Mouse (Mus musculus): ENCODE results near the gene Gphn. TPM values are rescaled to one million over a fixed set of nuclear protein-coding genes. Genes with fewer than 3 reads are reported as not detected.

Gene Gphn
- polyA plus RNA-seq, 1 experiment from 2014 or later, result 23.5 TPM

GRCm38 (mm10) chr12:78659718-78660304 lies 433.6 kb downstream of the Gphn start:
- no peak overlapping the region for H3K4me2 ChIP-seq (replicated peaks)
- H3K4me1 ChIP-seq, result no peaks in the 10 kb centered on the region
- H3K27me3 ChIP-seq, result no peaks in the 10 kb centered on the region
- no peak overlapping the region for H3K4me3 ChIP-seq
- no peak for ATAC-seq (ENCODE audit: low FRiP score, low read depth)
- H3K9ac ChIP-seq (replicated peaks), result no peak overlapping the region
- WGBS, result 70% methylated on average over 2 of the region's 2 CpGs
- H3K36me3 ChIP-seq, result no peaks in the 10 kb centered on the region
- no peaks in the 10 kb centered on the region for H3K9me3 ChIP-seq
- H3K27ac ChIP-seq (replicated peaks), result no peak overlapping the region

GRCm38 (mm10) chr12:78678101-78678806 lies 452.1 kb downstream of the Gphn start:
- 84% methylated on average over 5 of the region's 5 CpGs for WGBS
- Histone ChIP-seq H3K27me3 (no peaks in the 10 kb centered on the region), H3K9ac (replicated peaks) (no peak overlapping the region), H3K4me3 (no peak overlapping the region), H3K36me3 (no peaks in the 10 kb centered on the region), H3K9me3 (no peaks in the 10 kb centered on the region), H3K4me2 (replicated peaks) (no peak overlapping the region), H3K27ac (replicated peaks) (no peak overlapping the region), H3K4me1 (no peaks in the 10 kb centered on the region)
- ATAC-seq (ENCODE audit: low FRiP score, low read depth), result no peak

GRCm38 (mm10) chr12:78678807-78679189 lies 452.6 kb downstream of the Gphn start:
- H3K9ac ChIP-seq (replicated peaks), result no peak overlapping the region
- no peak overlapping the region for H3K4me3 ChIP-seq
- 88% methylated on average over 2 of the region's 2 CpGs for WGBS
- no peaks in the 10 kb centered on the region for H3K27me3 ChIP-seq
- no peaks in the 10 kb centered on the region for H3K4me1 ChIP-seq
- no peak for ATAC-seq (ENCODE audit: low FRiP score, low read depth)
- no peaks in the 10 kb centered on the region for H3K36me3 ChIP-seq
- no peak overlapping the region for H3K27ac ChIP-seq (replicated peaks)
- no peak overlapping the region for H3K4me2 ChIP-seq (replicated peaks)
- no peaks in the 10 kb centered on the region for H3K9me3 ChIP-seq

- no peak for ATAC-seq (ENCODE audit: low FRiP score, low read depth)
- no peak overlapping the region for H3K4me2 ChIP-seq (replicated peaks)
- H3K36me3 ChIP-seq, result no peaks in the 10 kb centered on the region
- no peak overlapping the region for H3K4me3 ChIP-seq
- H3K9me3 ChIP-seq, result no peaks in the 10 kb centered on the region
- no peak overlapping the region for H3K27ac ChIP-seq (replicated peaks)
- H3K27me3 ChIP-seq, result no peaks in the 10 kb centered on the region
- WGBS, result 87% methylated on average over 2 of the region's 2 CpGs
- H3K4me1 ChIP-seq, result no peaks in the 10 kb centered on the region
- no peak overlapping the region for H3K9ac ChIP-seq (replicated peaks)
These were observed 454.9 kb downstream of the Gphn start for GRCm38 (mm10) chr12:78681048-78681447.

- Histone ChIP-seq H3K9ac (replicated peaks) (no peak overlapping the region), H3K4me1 (no peaks in the 10 kb centered on the region), H3K4me3 (no peak overlapping the region), H3K36me3 (no peaks in the 10 kb centered on the region), H3K27me3 (no peaks in the 10 kb centered on the region), H3K4me2 (replicated peaks) (no peak overlapping the region), H3K27ac (replicated peaks) (no peak overlapping the region), H3K9me3 (no peaks in the 10 kb centered on the region)
- ATAC-seq (ENCODE audit: low FRiP score, low read depth), result no peak
- WGBS, result 86% methylated on average over 4 of the region's 4 CpGs
These were observed 456.1 kb downstream of the Gphn start for GRCm38 (mm10) chr12:78682279-78682678.

- no peaks in the 10 kb centered on the region for H3K36me3 ChIP-seq
- H3K9me3 ChIP-seq, result no peaks in the 10 kb centered on the region
- no peaks in the 10 kb centered on the region for H3K27me3 ChIP-seq
- H3K4me3 ChIP-seq, result no peak overlapping the region
- ATAC-seq (ENCODE audit: low FRiP score, low read depth), result no peak
- no peak overlapping the region for H3K27ac ChIP-seq (replicated peaks)
- H3K9ac ChIP-seq (replicated peaks), result no peak overlapping the region
- 89% methylated on average over 1 of the region's 1 CpGs for WGBS
- H3K4me1 ChIP-seq, result no peaks in the 10 kb centered on the region
- H3K4me2 ChIP-seq (replicated peaks), result no peak overlapping the region
These were observed 459.6 kb downstream of the Gphn start for GRCm38 (mm10) chr12:78685669-78686215.

GRCm38 (mm10) chr12:78688876-78689275 lies 462.7 kb downstream of the Gphn start:
- no peak for ATAC-seq (ENCODE audit: low FRiP score, low read depth)
- Histone ChIP-seq H3K27ac (replicated peaks) (no peak overlapping the region), H3K4me2 (replicated peaks) (no peak overlapping the region), H3K9me3 (no peaks in the 10 kb centered on the region), H3K36me3 (no peaks in the 10 kb centered on the region), H3K4me3 (no peak overlapping the region), H3K27me3 (no peaks in the 10 kb centered on the region), H3K4me1 (no peaks in the 10 kb centered on the region), H3K9ac (replicated peaks) (no peak overlapping the region)
- 90% methylated on average over 5 of the region's 5 CpGs for WGBS

GRCm38 (mm10) chr12:78691325-78691724 lies 465.1 kb downstream of the Gphn start, which contains the start of gene Fam71d:
Gene Fam71d, plus strand, starts transcription at chr12:78691535.
- H3K4me1 ChIP-seq, result no peaks in the 10 kb centered on the region
- H3K9me3 ChIP-seq, result no peaks in the 10 kb centered on the region
- WGBS, result 77% methylated on average over 1 of the region's 1 CpGs
- ATAC-seq (ENCODE audit: low FRiP score, low read depth), result no peak
- H3K27ac ChIP-seq (replicated peaks), result no peak within 1 kb of the TSS
- H3K9ac ChIP-seq (replicated peaks), result no peak within 1 kb of the TSS
- no peak within 1 kb of the TSS for H3K4me3 ChIP-seq
- H3K4me2 ChIP-seq (replicated peaks), result no peak within 1 kb of the TSS
- H3K27me3 ChIP-seq, result no peaks in the 10 kb centered on the region
- no peaks in the 10 kb centered on the region for H3K36me3 ChIP-seq

GRCm38 (mm10) chr12:78693281-78693680 lies 467.1 kb downstream of the Gphn start:
- H3K36me3 ChIP-seq, result no peaks in the 10 kb centered on the region
- no peak overlapping the region for H3K27ac ChIP-seq (replicated peaks)
- no peaks in the 10 kb centered on the region for H3K27me3 ChIP-seq
- no peak overlapping the region for H3K9ac ChIP-seq (replicated peaks)
- 89% methylated on average over 2 of the region's 2 CpGs for WGBS
- no peak overlapping the region for H3K4me2 ChIP-seq (replicated peaks)
- no peak overlapping the region for H3K4me3 ChIP-seq
- ATAC-seq (ENCODE audit: low FRiP score, low read depth), result no peak
- H3K4me1 ChIP-seq, result no peaks in the 10 kb centered on the region
- H3K9me3 ChIP-seq, result no peaks in the 10 kb centered on the region

- no peaks in the 10 kb centered on the region for H3K27me3 ChIP-seq
These were observed 491.6 kb downstream of the Gphn start for GRCm38 (mm10) chr12:78717783-78718182.

GRCm38 (mm10) chr12:78727723-78728122 lies 501.5 kb downstream of the Gphn start:
- WGBS, result 64% methylated on average over 4 of the region's 4 CpGs
- H3K4me2 ChIP-seq (replicated peaks), result no peak overlapping the region
- no peak for ATAC-seq (ENCODE audit: low FRiP score, low read depth)
- H3K9ac ChIP-seq (replicated peaks), result no peak overlapping the region
- no peaks in the 10 kb centered on the region for H3K9me3 ChIP-seq
- no peak overlapping the region for H3K27ac ChIP-seq (replicated peaks)
- H3K4me1 ChIP-seq, result no peaks in the 10 kb centered on the region
- no peaks in the 10 kb centered on the region for H3K36me3 ChIP-seq
- no peaks in the 10 kb centered on the region for H3K27me3 ChIP-seq
- no peak overlapping the region for H3K4me3 ChIP-seq

More at GRCm38 (mm10) chr12:78717783-78718182, 491.6 kb downstream of the Gphn start:
- Histone ChIP-seq H3K9me3 (no peaks in the 10 kb centered on the region), H3K9ac (replicated peaks) (no peak overlapping the region), H3K4me1 (no peaks in the 10 kb centered on the region), H3K4me3 (no peak overlapping the region), H3K4me2 (replicated peaks) (no peak overlapping the region), H3K36me3 (no peaks in the 10 kb centered on the region), H3K27ac (replicated peaks) (no peak overlapping the region)
- WGBS, result 83% methylated on average over 2 of the region's 2 CpGs
- no peak for ATAC-seq (ENCODE audit: low FRiP score, low read depth)

Data from midbrain, embryonic 12.5 days (tissue).